Mouse (Mus musculus) thymus, postnatal 4 days (tissue): ENCODE measurements around the gene H2-M10.6.
A peak's percentile ranks its signal among the peaks of the same experiment; 100 is the strongest.
"Not testable (repeated sequence)": the region's sequence is repeated elsewhere in the genome, so short reads cannot be mapped to it uniquely, and the experiment has no call there.

Source experiments
- DNase-seq: peaks from one replicate; pipeline ENCODE4 v3.0.0; 2021

Gene H2-M10.6

DNA sequence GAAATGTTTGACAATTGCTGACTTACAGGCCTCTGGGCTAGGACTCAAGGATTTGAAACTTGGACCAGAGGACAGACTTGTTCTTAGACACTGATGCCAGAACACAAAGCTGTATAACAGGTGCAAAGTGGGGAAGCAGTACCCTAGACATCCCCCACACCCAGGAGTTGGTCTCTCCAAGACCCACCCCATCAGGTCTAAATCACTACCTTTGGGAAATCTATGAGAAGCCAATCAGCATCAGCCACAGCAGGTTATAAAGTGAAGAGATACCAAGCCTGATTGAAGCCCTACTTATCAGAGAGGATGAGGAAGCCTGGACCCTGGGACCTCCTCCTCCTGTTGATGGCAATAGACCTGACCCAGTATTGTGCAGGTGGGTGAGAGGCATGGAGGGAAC lies at the start of gene H2-M10.6:
TSS of gene H2-M10.6 (plus strand) at position 301 of the 400 bp plus-strand sequence.
- DNase-seq: no peak

DNA sequence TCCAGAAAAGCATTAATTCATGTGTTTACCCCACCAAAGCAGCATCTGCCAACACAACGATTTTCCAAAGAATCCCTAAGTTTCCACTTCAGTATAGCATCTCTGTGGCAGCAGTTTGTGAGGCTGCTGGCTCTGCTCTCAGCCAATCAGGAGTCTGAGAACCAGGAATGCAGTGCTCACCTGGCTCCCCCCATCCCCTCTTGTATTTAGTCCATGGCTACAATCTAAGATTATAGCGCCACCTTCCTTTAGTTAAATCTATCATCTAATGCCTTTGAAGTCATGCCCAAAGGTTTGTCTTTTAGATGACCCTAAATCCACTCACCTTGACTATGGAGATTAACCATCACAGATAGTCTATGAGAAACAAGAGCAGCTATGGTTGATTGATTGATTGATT lies 48.2 kb upstream of the H2-M10.6 start:
- no peak for DNase-seq

DNA sequence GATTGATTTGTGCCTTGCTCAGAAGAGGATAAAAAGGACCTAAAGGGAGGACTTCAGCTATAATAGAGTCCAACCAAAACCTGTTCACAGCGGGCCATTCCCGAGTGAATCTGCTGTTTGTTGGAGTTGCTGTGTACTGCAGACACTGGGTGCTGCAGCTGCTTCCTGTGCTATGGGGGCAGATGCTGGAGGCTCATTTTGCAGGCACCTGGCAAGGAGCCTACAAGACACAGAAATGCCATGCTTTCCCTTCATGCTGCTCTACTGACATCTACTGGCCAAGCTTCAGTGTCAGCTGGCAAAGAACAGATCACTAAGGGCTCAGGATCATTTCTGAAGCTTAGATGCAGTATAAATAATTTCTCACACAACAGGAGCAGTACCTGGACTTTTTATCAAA lies 47.7 kb upstream of the H2-M10.6 start:
- peak; percentile 44 for DNase-seq

DNA sequence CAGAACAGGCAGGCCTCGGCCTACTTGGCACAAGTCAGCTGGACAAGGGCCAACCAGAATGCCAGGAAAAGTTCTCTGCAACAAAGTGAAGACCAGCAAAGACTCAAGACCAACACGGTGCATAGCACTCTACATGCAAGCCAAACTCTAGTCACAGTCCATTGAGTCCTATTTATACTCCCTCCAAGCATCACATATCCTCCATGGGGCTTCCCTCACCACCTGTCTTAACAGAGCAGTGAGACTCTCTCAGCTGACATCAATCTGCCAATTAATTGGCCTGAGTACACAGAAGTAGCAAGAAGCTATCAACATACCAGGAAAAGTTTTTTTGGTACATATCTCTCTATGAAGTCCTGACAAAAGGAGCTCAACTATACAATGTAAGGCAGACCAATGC lies 46.6 kb upstream of the H2-M10.6 start:
- DNase-seq: not testable (repeated sequence)

GRCm38 (mm10) chr17:36772610-36773009 lies 39.4 kb upstream of the H2-M10.6 start, which contains the start of gene H2-M10.5:
Gene H2-M10.5, plus strand, starts transcription at chr17:36772910.
- DNase-seq: not testable (repeated sequence)

GRCm38 (mm10) chr17:36781533-36781932 lies 30.4 kb upstream of the H2-M10.6 start:
- no peak for DNase-seq

GRCm38 (mm10) chr17:36786483-36786886 lies 25.5 kb upstream of the H2-M10.6 start:
- DNase-seq: peak; percentile 55

GRCm38 (mm10) chr17:36788351-36788750 lies 23.6 kb upstream of the H2-M10.6 start:
- no peak for DNase-seq

DNA sequence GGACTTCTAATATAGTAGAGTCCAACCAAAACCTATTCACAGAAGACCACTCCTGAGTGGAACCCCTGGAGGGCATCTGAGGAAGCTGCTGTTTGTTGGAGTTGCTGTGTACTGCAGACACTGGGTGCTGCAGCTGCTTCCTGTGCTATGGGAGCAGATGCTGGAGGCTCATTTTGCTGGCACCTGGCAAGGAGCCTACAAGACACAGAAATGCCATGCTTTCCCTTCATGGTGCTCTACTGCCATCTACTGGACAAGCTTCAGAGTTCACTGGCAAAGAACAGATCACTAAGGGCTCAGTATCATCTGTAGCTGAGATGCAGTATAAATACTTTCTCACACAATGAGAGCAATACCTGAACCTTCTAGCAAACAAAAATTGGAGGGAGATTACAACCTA lies 23.2 kb upstream of the H2-M10.6 start:
- DNase-seq: peak; percentile 72

GRCm38 (mm10) chr17:36799493-36799892 lies 12.5 kb upstream of the H2-M10.6 start:
- no peak for DNase-seq

GRCm38 (mm10) chr17:36799921-36800462 lies 12.0 kb upstream of the H2-M10.6 start:
- DNase-seq: not testable (repeated sequence)

DNA sequence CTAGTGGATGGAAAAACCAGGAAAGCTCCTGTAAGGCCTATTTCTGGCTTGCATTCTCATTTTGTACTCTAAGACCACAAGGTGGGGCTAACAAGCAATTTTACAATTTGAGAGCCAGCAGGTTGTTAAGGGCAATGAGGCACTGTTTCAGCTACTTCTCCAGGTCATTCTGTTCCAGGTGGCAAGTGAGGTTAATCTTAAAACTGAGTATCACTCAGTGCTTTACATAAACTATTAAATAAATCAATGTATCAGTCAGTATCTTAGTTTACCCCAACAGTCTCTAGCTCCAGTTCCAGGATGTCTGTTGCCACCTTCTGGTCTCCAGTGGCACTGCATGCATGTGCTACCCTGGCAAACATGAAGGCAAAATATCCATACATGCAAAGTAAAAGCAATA lies 12.0 kb downstream of the H2-M10.6 start:
- DNase-seq: peak; percentile 81

- DNase-seq: peak; percentile 20
Observed at GRCm38 (mm10) chr17:36825525-36825924, 13.6 kb downstream of the H2-M10.6 start.

- peak; percentile 88 for DNase-seq
Observed at GRCm38 (mm10) chr17:36826002-36826401, 14.0 kb downstream of the H2-M10.6 start.

DNA sequence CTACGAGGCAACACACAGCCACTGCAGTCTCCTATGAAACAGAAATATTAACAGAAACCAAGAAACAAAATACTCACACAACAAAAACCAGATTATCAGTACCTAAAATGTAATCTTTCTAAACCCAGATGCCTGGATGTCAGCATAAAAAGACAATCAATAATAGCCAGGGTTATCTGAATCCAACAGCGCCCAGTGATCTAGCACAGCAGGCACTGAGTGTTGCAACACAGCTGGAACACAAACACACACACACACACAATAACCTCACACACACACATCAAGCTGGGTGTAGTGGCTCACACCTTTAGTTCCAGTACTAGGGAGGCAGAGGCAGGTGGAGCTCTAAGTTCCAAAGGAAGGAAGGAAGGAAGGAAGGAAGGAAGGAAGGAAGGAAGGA lies 16.5 kb downstream of the H2-M10.6 start:
- no peak for DNase-seq

- no peak for DNase-seq
Observed at GRCm38 (mm10) chr17:36830470-36830869, 18.5 kb downstream of the H2-M10.6 start.

DNA sequence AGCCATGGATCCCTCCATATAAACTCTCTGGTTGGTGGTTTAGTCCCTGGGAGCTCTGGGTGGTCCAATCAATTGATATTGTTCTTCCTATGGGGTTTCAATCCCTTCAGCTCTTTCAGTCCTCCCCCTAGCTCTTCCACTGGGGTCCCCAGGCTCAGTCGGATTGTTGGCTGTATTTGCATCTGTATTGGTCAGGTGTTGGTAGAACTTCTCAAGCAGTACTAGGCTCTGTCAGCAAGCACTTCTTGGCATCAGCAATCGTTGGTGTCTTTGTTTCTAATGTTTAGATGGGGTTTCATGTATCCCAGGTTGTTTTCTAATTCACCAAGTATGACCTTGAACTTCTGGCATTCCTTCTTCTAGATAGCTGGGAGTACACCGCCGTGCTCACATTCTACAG lies 20.7 kb downstream of the H2-M10.6 start:
- DNase-seq: no peak

DNA sequence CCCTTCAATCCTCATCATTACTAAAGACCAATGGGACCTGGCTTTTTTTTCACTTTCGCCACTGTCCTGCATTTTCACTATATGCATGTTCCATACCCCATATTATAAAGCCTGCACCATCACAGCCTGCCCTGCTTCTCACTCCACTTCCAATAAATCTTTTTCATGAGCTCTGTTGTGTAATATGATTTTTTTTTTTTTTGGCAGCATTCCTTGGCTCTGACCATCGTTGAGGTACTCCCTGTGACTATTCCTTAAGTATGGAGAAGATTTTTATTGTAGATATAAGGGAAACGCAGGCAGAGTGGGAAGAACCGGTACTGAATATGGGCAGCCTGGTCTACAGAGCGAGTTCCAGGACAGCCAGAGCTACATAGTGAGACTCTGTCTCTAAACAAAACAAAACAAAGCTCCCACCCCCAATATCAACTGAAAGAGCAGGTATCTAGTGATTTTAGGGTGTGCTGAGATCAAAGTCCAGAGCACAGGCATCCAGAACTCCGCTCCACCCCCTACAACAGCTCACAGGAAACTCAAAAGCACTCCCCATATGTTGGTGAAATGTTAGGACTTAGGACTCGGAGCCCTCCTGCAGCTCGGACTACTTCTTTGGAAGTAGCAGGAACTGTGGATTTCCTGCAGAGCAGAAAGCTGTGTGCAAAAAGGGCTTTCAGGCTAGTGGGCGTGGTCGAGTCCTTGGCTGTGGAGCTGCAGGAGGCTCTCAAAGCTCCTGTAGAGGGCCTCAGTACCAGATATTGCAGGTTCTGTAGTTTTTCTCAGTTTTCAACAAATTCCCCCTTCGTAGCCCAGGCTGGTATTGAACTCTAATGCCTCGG lies 23.8 kb downstream of the H2-M10.6 start:
- DNase-seq: peak; percentile 79

- no peak for DNase-seq
Observed at GRCm38 (mm10) chr17:36836427-36836812, 24.4 kb downstream of the H2-M10.6 start.

DNA sequence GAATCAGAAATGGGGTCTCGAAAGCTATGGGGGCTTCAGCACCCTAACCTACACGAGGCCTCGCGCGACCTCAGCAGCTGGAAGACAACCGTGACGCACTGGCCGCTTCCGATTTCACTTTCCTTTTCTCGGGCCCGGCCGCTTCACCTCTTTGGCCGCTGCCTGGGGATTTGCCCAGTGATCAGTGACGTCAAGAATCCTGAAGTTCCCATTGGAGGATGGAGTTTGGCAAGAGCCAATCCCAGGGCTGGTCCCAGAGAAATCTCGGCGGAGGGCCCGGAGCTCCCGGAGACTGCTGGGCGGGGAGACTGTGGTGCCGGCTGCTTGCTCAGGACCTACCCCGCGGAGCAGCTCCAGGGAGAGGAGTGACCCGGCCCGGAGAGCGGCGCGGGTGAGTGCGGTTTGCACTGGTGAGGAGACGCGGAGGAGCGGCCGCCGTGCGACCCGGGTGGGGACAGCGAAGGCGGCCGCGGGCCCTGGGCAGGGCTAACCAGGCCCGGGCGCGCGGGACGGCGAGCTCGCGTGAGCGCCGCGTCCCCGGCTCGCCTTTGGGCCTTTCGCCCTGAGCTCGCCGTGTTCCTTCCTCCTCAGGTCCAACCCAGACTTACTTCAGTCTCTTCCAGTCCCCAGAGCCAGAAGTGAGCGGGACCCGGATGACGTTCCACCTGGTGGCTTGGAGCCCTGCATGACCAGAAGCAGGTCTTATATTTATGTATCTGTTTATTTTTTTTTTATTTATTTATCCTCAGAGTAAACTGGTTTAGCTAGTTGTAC lies 25.1 kb downstream of the H2-M10.6 start, which contains the start of gene Trim26:
TSS of gene Trim26 (plus strand) at position 261 of the 774 bp plus-strand sequence.
- DNase-seq: peak; percentile 90

GRCm38 (mm10) chr17:36839001-36839400 lies 27.0 kb downstream of the H2-M10.6 start:
- DNase-seq: no peak

DNA sequence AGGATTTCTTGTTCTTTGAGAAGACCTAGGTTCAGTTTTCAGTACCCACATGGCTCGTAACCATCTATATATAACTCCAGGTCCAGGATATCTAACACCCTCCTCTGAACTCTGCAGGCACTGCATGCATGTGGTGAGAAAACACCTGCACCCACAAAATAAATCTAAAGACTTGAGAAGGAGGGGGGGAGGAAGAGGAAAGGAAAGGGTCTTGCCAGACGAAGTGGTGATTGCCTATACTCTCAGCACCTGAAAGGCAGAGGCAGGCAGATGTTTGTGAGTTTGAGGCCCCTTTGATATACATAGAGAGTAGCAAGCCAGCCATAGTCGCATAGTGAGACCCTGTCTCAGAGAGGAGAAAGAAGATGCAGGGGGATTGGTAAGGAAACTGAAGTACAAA lies 28.0 kb downstream of the H2-M10.6 start:
- peak; percentile 22 for DNase-seq

GRCm38 (mm10) chr17:36840961-36841445 lies 29.0 kb downstream of the H2-M10.6 start:
- no peak for DNase-seq
